Mouse (Mus musculus) ovary, postnatal 14 days (tissue): Measurements from ENCODE around the gene Spata32.
"Not testable (repeated sequence)": the region's sequence is repeated elsewhere in the genome, so short reads cannot be mapped to it uniquely, and the experiment has no call there.

ENCODE experiments used
- DNase-seq: peaks from one replicate; pipeline ENCODE4 v3.0.0; 2022; ENCODE audit warnings: low spot score

Gene Spata32

GRCm38 (mm10) chr11:103246081-103246730 is 28.0 kb upstream of the Spata32 start:
- DNase-seq: no peak

GRCm38 (mm10) chr11:103244856-103245255 is 26.6 kb upstream of the Spata32 start:
- DNase-seq: no peak

- DNase-seq: no peak
Measured at GRCm38 (mm10) chr11:103240740-103241139, 22.5 kb upstream of the Spata32 start.

GRCm38 (mm10) chr11:103237757-103238156 is 19.5 kb upstream of the Spata32 start:
- no peak for DNase-seq

- no peak for DNase-seq
Measured at GRCm38 (mm10) chr11:103236903-103237302, 18.7 kb upstream of the Spata32 start.

- no peak for DNase-seq
Measured at GRCm38 (mm10) chr11:103236431-103236830, 18.2 kb upstream of the Spata32 start.

GRCm38 (mm10) chr11:103235702-103236101 is 17.5 kb upstream of the Spata32 start:
- no peak for DNase-seq

GRCm38 (mm10) chr11:103234447-103234846 is 16.2 kb upstream of the Spata32 start:
- no peak for DNase-seq

- peak; percentile 76 for DNase-seq
Measured at GRCm38 (mm10) chr11:103232966-103233365, 14.7 kb upstream of the Spata32 start.

GRCm38 (mm10) chr11:103231367-103231766 is 13.1 kb upstream of the Spata32 start:
- DNase-seq: no peak

GRCm38 (mm10) chr11:103230626-103231025 is 12.4 kb upstream of the Spata32 start:
- DNase-seq: no peak

- no peak for DNase-seq
Measured at GRCm38 (mm10) chr11:103229608-103230007, 11.4 kb upstream of the Spata32 start.

GRCm38 (mm10) chr11:103223951-103224456 is 5.8 kb upstream of the Spata32 start:
- DNase-seq: no peak

- DNase-seq: no peak
Measured at GRCm38 (mm10) chr11:103223444-103223843, 5.2 kb upstream of the Spata32 start.

GRCm38 (mm10) chr11:103222718-103223117 is 4.5 kb upstream of the Spata32 start:
- DNase-seq: not testable (repeated sequence)

- DNase-seq: no peak
Measured at GRCm38 (mm10) chr11:103221437-103221836, 3.2 kb upstream of the Spata32 start.

GRCm38 (mm10) chr11:103219995-103220394 is 1.8 kb upstream of the Spata32 start:
- no peak for DNase-seq

- DNase-seq: no peak
Measured at GRCm38 (mm10) chr11:103219259-103219658, 1.0 kb upstream of the Spata32 start.

- DNase-seq: no peak
Measured at GRCm38 (mm10) chr11:103218517-103218901, 277 bp upstream of the Spata32 start.

- DNase-seq: no peak
Measured at GRCm38 (mm10) chr11:103215355-103215754, 2.9 kb downstream of the Spata32 start.

- DNase-seq: no peak
Measured at GRCm38 (mm10) chr11:103213712-103214111, 4.5 kb downstream of the Spata32 start.

GRCm38 (mm10) chr11:103210291-103210690 is 7.9 kb downstream of the Spata32 start:
- DNase-seq: no peak

- no peak for DNase-seq
Measured at GRCm38 (mm10) chr11:103208458-103208857, 9.8 kb downstream of the Spata32 start, which contains the start of gene 1700023F06Rik. 1700023F06Rik (minus strand) TSS chr11:103208558.

- no peak for DNase-seq
Measured at GRCm38 (mm10) chr11:103206203-103206602, 12.0 kb downstream of the Spata32 start.
